Mouse (Mus musculus) ES-E14 (cell line): ENCODE measurements around the gene Gpr45. TPM values are rescaled to one million over a fixed set of nuclear protein-coding genes. Genes with fewer than 3 reads are reported as not detected.

Source experiments
- DNase-seq: peaks from one replicate; pipeline ENCODE4 v3.0.0-alpha.2; 2013; ENCODE audit warnings: low read depth, low spot score
- H3K27ac ChIP-seq: 2 replicates; pipeline ENCODE4 v1.5.1; 2012; ENCODE audit warnings: low read depth, mild to moderate bottlenecking, low read length, moderate library complexity, mixed read lengths; ENCODE audit not compliant: poor library complexity, insufficient read depth, severe bottlenecking
- H3K36me3 ChIP-seq: 2 replicates; pipeline ENCODE4 v1.6.1; 2012; ENCODE audit warnings: mild to moderate bottlenecking, low read length, moderate library complexity, mixed read lengths; ENCODE audit not compliant: control insufficient read depth, poor library complexity, insufficient read depth, severe bottlenecking
- H3K4me1 ChIP-seq, 2 experiments: fragments of 150-350 bp in 1 of 2; sonication (generic) in 1 of 2; 2 replicates each; pipeline ENCODE4 v1.6.1; 2012; ENCODE audit warnings: low read length in 2 of 2, mild to moderate bottlenecking in 1 of 2, mixed read lengths in 1 of 2; ENCODE audit not compliant: control insufficient read depth in 2 of 2, insufficient read depth in 2 of 2, poor library complexity in 1 of 2
- H3K4me3 ChIP-seq, 2 experiments: fragments of 150-350 bp in 1 of 2; sonication (generic) in 1 of 2; 2 replicates each; pipeline ENCODE4 v1.5.1; 2012; ENCODE audit warnings: low read length in 2 of 2, low read depth in 1 of 2, mild to moderate bottlenecking in 1 of 2, mixed read lengths in 1 of 2; ENCODE audit not compliant: insufficient read depth in 1 of 2, poor library complexity in 1 of 2, severe bottlenecking in 1 of 2
- H3K9ac ChIP-seq: 2 replicates; pipeline ENCODE4 v1.6.1; 2012; ENCODE audit warnings: low read depth, mild to moderate bottlenecking, low read length, mixed read lengths; ENCODE audit not compliant: poor library complexity, insufficient read depth, severe bottlenecking
- H3K9me3 ChIP-seq: fragments of 150-350 bp; sonication (generic); 2 replicates; pipeline ENCODE4 v1.6.1; 2012; ENCODE audit warnings: low read depth, mild to moderate bottlenecking, low read length; ENCODE audit not compliant: control insufficient read depth, insufficient read depth
- CHD2 ChIP-seq: IDR thresholded peaks from 2 replicates; pipeline ENCODE4 v1.6.1; 2014; ENCODE audit warnings: mild to moderate bottlenecking, low read depth, low read length, inconsistent platforms
- HCFC1 ChIP-seq: IDR thresholded peaks from 2 replicates; pipeline ENCODE4 v1.6.1; 2012; ENCODE audit warnings: low read length, inconsistent platforms, borderline replicate concordance; ENCODE audit not compliant: insufficient read depth
- MAFK ChIP-seq: IDR thresholded peaks from 2 replicates; pipeline ENCODE4 v1.6.1; 2014; ENCODE audit warnings: mild to moderate bottlenecking, low read depth, low read length, inconsistent platforms; ENCODE audit not compliant: insufficient read depth
- ZC3H11A ChIP-seq: IDR thresholded peaks from 2 replicates; pipeline ENCODE4 v1.6.1; 2012; ENCODE audit warnings: low read depth, mild to moderate bottlenecking, inconsistent platforms, low read length, borderline replicate concordance
- ZNF384 ChIP-seq: IDR thresholded peaks from 2 replicates; pipeline ENCODE4 v1.6.1; 2012; ENCODE audit warnings: low read depth, low read length, inconsistent platforms
- in situ Hi-C, 2 experiments: fragments of 600-800 bp; cut with MboI; formaldehyde crosslinking; loops; one replicate each; pipeline ENCODE4 v1.15.1; 2025; ENCODE audit warnings: low sequenced_read_pairs in 2 of 2, inconsistent platforms in 1 of 2; ENCODE audit not compliant: unreplicated experiment in 2 of 2
- total RNA-seq: library from RNA; depleted of rRNA; stranded (reverse); fragments of 300-350 nt; gene quantifications from 2 replicates; pipeline ENCODE4 v1.2.3, GENCODE M21; 2012

Gpr45 gene
- total RNA-seq, 1 experiment = 0.89 TPM

GRCm38 (mm10) chr1:42948486-42948885 is 4.2 kb upstream of the Gpr45 start:
- TF ChIP-seq MAFK (no peak), CHD2 (no peak), ZC3H11A (no peak), HCFC1 (no peak)
- in situ Hi-C loops = no loop called here
- DNase-seq = no peak
- H3K9me3 ChIP-seq = no peaks in the 10 kb centered on the region
- no peak overlapping the region for H3K27ac ChIP-seq
- no peak overlapping the region for H3K4me3 ChIP-seq
- no peak overlapping the region for H3K9ac ChIP-seq
- H3K4me1 ChIP-seq = peaks cover 0 to 4% of the 10 kb centered on the region in 2 experiments; a peak in 1 of 4 replicates
- no peaks in the 10 kb centered on the region for H3K36me3 ChIP-seq

DNA sequence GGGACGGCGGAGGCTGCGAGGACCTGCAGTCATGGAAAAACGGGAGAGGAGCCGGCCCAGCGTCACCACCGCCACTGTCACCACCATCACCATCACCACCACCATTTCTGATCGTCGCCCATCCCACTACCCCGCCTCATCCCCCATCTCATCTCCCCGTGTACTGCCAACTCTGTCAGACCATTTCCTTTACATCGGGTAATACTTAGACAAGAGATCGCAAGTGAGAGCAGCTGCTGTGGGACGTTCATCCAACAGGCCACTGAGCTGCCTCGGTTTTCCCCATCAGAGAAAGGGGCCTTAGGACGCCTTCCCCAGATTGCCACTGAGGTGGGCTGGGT is 780 bp downstream of the Gpr45 start:
- Histone ChIP-seq H3K4me3 (peak overlapping the region; percentile 59 to 73), H3K9me3 (no peaks in the 10 kb centered on the region), H3K4me1 (peaks cover 0 to 4% of the 10 kb centered on the region in 2 experiments; a peak in 1 of 4 replicates), H3K9ac (peak overlapping the region; percentile 28; the same call in 1 of the 2 replicates), H3K27ac (no peak overlapping the region), H3K36me3 (no peaks in the 10 kb centered on the region)
- no peak for DNase-seq
- no peak for TF ChIP-seq ZC3H11A
- TF ChIP-seq MAFK = no peak
- TF ChIP-seq HCFC1 = no peak
- TF ChIP-seq ZNF384 = no peak
- in situ Hi-C loops = no loop called here

DNA sequence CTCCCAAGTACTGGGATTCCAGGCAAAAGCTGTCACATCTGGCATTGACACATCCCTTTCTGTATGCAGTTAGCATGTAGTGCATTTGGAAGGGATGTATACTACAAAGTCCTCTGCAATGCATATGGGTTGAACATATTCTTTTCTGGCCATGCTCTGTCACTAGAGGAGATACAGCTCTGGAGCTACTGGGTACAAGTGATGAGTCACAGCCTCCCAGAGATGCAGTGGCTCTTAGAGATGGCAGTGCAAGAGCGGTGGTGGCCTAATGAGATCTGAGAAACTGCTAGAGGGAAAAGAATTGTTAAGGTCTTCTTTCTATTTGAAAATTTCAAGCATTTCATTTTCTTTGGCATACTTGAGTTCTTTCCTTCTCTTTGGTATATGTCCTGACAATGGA is 4.2 kb downstream of the Gpr45 start:
- in situ Hi-C loops = no loop called here
- Histone ChIP-seq H3K9me3 (no peaks in the 10 kb centered on the region), H3K4me1 (no peaks in the 10 kb centered on the region), H3K36me3 (no peaks in the 10 kb centered on the region), H3K27ac (no peak overlapping the region), H3K9ac (no peak overlapping the region), H3K4me3 (no peak overlapping the region)
- TF ChIP-seq ZNF384 (no peak), ZC3H11A (no peak), MAFK (no peak), CHD2 (no peak), HCFC1 (no peak)
- DNase-seq = no peak

GRCm38 (mm10) chr1:42983082-42983771 is 30.6 kb downstream of the Gpr45 start:
- in situ Hi-C loops = no loop called here
- Histone ChIP-seq H3K9me3 (no peaks in the 10 kb centered on the region), H3K36me3 (no peaks in the 10 kb centered on the region), H3K9ac (no peak overlapping the region), H3K27ac (no peak overlapping the region), H3K4me3 (no peak overlapping the region), H3K4me1 (no peaks in the 10 kb centered on the region)
- no peak for DNase-seq
- no peak for TF ChIP-seq HCFC1

- Histone ChIP-seq H3K4me1 (no peaks in the 10 kb centered on the region), H3K4me3 (no peak overlapping the region), H3K27ac (no peak overlapping the region), H3K9me3 (no peaks in the 10 kb centered on the region), H3K36me3 (no peaks in the 10 kb centered on the region), H3K9ac (no peak overlapping the region)
- in situ Hi-C loops = no loop called here
- no peak for DNase-seq
- no peak for TF ChIP-seq HCFC1
- no peak for TF ChIP-seq MAFK
- no peak for TF ChIP-seq ZC3H11A
- no peak for TF ChIP-seq ZNF384
- TF ChIP-seq CHD2 = no peak
Observed at GRCm38 (mm10) chr1:42984119-42984518, 31.4 kb downstream of the Gpr45 start.
